Mouse (Mus musculus) neural tube, embryonic 14.5 days (tissue): Measurements from ENCODE around the gene Fn1. TPM values are rescaled to one million over a fixed set of nuclear protein-coding genes. Genes with fewer than 3 reads are reported as not detected.

Experiments
- ATAC-seq: fragments of 200-750 bp; cut with Nextera tagmentation; 2 replicates; pipeline ENCODE4 v1.8.0; 2017; ENCODE audit warnings: low read depth, mild to moderate bottlenecking, moderate TSS enrichment, moderate library complexity
- H3K27ac ChIP-seq: fragments of 300-500 bp; sonication (generic); 2 replicates; pipeline ENCODE4 v1.5.1; 2014; ENCODE audit warnings: low read depth, mild to moderate bottlenecking, control low read depth, low read length, moderate library complexity, mixed read lengths
- H3K27me3 ChIP-seq: fragments of 300-500 bp; sonication (generic); 2 replicates; pipeline ENCODE4 v1.6.1; 2014; ENCODE audit warnings: low read length; ENCODE audit not compliant: control insufficient read depth, insufficient read depth
- H3K36me3 ChIP-seq: fragments of 300-500 bp; sonication (generic); 2 replicates; pipeline ENCODE4 v1.6.1; 2014; ENCODE audit warnings: low read length, mixed read lengths; ENCODE audit not compliant: control insufficient read depth, insufficient read depth
- H3K4me1 ChIP-seq: fragments of 300-500 bp; sonication (generic); 2 replicates; pipeline ENCODE4 v1.6.1; 2014; ENCODE audit warnings: low read length; ENCODE audit not compliant: control insufficient read depth, insufficient read depth
- H3K4me2 ChIP-seq: fragments of 300-500 bp; sonication (generic); 2 replicates; pipeline ENCODE4 v1.6.1; 2014; ENCODE audit warnings: mild to moderate bottlenecking, low read depth, low read length, control low read depth
- H3K4me3 ChIP-seq: fragments of 300-500 bp; sonication (generic); 2 replicates; pipeline ENCODE4 v1.5.1; 2014; ENCODE audit warnings: low read depth, low read length, control low read depth, mixed read lengths
- H3K9ac ChIP-seq: fragments of 300-500 bp; sonication (generic); replicated peaks from 2 replicates; pipeline ENCODE4 v1.6.1; 2014; ENCODE audit warnings: low read depth, mild to moderate bottlenecking, control low read depth, low read length, mixed read lengths
- H3K9me3 ChIP-seq: fragments of 300-500 bp; sonication (generic); 2 replicates; pipeline ENCODE4 v1.6.1; 2016; ENCODE audit warnings: low read length; ENCODE audit not compliant: control insufficient read depth
- WGBS: fragments of 180-500 bp; shearing (Covaris S2); extraction: QIAGEN DNeasy Blood & Tissue Kit; methylation state at CpG from one replicate; pipeline ENCODE4 v1.1.7; 2014; 5-methylcytosine and 5-hydroxymethylcytosine counted together
- polyA plus RNA-seq: library from polyadenylated mRNA; unstranded; fragments of >200 nt; fragmentation: Nextera tagmentation; extraction: Ambion mirVana; gene quantifications from 2 replicates; pipeline ENCODE4 v1.2.1, GENCODE M21; 2014

Gene Fn1
- polyA plus RNA-seq, 1 experiment from 2014 or later: 18.5 TPM

DNA sequence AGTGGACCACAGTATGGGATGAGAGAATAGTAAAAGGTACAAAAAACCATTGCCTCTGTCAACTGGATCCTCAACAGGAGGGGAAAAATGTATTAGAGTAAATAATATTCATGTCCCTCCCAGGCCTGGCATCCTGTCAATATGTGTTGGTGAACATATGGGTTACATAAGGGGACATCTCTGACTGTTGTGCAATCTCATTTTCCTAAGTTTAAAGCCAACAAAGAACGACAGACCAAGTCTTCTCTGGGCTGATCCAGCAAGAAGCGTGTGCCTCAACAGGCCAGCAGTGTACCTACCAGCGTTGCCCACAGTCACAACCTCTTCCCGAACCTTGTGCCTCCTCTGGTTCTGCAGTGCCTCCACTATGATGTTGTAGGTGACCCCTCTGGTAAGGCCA is 57.6 kb downstream of the Fn1 start:
- H3K4me1 ChIP-seq: no peaks in the 10 kb centered on the region
- H3K9ac ChIP-seq: no peak overlapping the region
- H3K27me3 ChIP-seq: no peaks in the 10 kb centered on the region
- H3K4me3 ChIP-seq: no peak overlapping the region
- no peak for ATAC-seq
- H3K9me3 ChIP-seq: no peaks in the 10 kb centered on the region
- no peak overlapping the region for H3K4me2 ChIP-seq
- WGBS: 97% methylated on average over 4 of the region's 4 CpGs
- no peaks in the 10 kb centered on the region for H3K36me3 ChIP-seq
- H3K27ac ChIP-seq: no peak overlapping the region

GRCm38 (mm10) chr1:71594268-71594667 is 58.7 kb downstream of the Fn1 start:
- ATAC-seq: no peak
- Histone ChIP-seq H3K27ac (no peak overlapping the region), H3K4me3 (no peak overlapping the region), H3K9me3 (no peaks in the 10 kb centered on the region), H3K36me3 (no peaks in the 10 kb centered on the region), H3K4me1 (no peaks in the 10 kb centered on the region), H3K4me2 (no peak overlapping the region), H3K27me3 (no peaks in the 10 kb centered on the region), H3K9ac (no peak overlapping the region)
- 91% methylated on average over 2 of the region's 2 CpGs for WGBS

DNA sequence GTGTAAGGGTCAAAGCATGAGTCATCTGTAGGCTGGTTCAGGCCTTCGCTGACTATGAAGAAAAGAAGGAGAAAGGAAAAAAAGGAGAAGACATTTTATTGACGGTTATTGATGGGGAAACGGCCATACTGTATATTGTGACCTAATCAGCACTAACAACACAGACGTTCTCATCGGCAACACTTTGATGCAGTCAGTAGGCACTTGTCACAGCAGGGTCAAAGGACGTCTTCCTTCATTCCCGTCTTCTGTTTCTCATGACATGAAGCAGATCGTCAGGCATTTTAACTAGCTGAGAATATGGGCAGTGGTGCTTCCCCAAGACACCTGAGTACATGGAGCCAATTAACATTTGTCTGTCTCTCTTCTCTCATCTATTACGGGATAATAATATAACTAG is 59.8 kb downstream of the Fn1 start:
- ATAC-seq: no peak
- no peaks in the 10 kb centered on the region for H3K36me3 ChIP-seq
- WGBS: 88% methylated on average over 9 of the region's 9 CpGs

GRCm38 (mm10) chr1:71590038-71590437 is 63.0 kb downstream of the Fn1 start:
- H3K4me3 ChIP-seq: no peak overlapping the region
- H3K27ac ChIP-seq: no peak overlapping the region
- WGBS: 97% methylated on average over 11 of the region's 11 CpGs
- no peak overlapping the region for H3K9ac ChIP-seq
- ATAC-seq: no peak
- H3K27me3 ChIP-seq: no peaks in the 10 kb centered on the region
- H3K4me2 ChIP-seq: no peak overlapping the region
- no peaks in the 10 kb centered on the region for H3K36me3 ChIP-seq
- H3K4me1 ChIP-seq: no peaks in the 10 kb centered on the region
- no peaks in the 10 kb centered on the region for H3K9me3 ChIP-seq

More for the DNA sequence above, 59.8 kb downstream of the Fn1 start:
- Histone ChIP-seq H3K27me3 (no peaks in the 10 kb centered on the region), H3K4me3 (no peak overlapping the region), H3K27ac (no peak overlapping the region), H3K4me1 (no peaks in the 10 kb centered on the region), H3K9me3 (no peaks in the 10 kb centered on the region), H3K4me2 (no peak overlapping the region), H3K9ac (no peak overlapping the region)

DNA sequence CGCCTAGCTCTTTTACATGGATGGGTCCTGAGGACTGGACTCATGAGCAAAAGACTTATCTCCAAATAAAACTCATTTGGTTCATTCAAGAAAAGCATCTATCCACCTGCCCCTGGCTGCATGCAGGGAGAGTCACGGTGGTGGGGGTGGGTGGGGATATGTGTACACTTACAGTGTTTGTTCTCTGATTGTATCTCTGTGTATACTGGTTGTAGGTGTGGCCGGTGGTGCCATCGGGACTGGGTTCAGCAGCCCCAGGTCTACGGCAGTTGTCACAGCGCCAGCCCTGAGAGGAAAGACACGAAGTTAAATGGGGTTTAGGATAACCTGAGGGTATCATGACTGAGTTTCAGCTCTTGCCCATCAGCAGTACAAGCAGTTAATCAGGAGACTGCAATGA is 66.3 kb downstream of the Fn1 start:
- H3K9ac ChIP-seq: no peak overlapping the region
- H3K4me2 ChIP-seq: no peak overlapping the region
- 95% methylated on average over 7 of the region's 7 CpGs for WGBS
- no peaks in the 10 kb centered on the region for H3K9me3 ChIP-seq
- no peak overlapping the region for H3K4me3 ChIP-seq
- H3K36me3 ChIP-seq: no peaks in the 10 kb centered on the region
- no peaks in the 10 kb centered on the region for H3K4me1 ChIP-seq
- no peak for ATAC-seq
- no peak overlapping the region for H3K27ac ChIP-seq
- no peaks in the 10 kb centered on the region for H3K27me3 ChIP-seq

DNA sequence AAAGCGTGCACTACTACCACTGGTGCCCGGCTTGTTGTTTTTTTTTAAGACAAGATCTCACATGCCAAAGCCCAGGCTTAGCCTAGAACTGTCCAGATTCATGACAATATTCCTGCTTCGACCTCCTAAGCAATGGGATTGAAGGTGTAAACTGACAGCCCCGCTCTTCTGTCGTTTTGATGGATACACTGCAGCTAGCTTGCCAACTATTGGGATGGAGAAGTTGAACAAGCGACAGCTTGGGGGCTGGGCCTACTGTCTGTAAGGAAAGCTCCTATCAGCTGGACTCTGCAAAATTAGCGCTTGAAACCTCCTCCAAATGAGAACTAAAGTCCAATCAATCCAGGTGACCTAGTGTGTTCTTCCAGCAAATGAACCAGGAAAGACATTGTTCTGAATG is 69.1 kb downstream of the Fn1 start:
- H3K27me3 ChIP-seq: no peaks in the 10 kb centered on the region
- no peak overlapping the region for H3K4me2 ChIP-seq
- no peaks in the 10 kb centered on the region for H3K9me3 ChIP-seq
- H3K9ac ChIP-seq: no peak overlapping the region
- H3K36me3 ChIP-seq: no peaks in the 10 kb centered on the region
- H3K4me3 ChIP-seq: no peak overlapping the region
- ATAC-seq: no peak
- no peaks in the 10 kb centered on the region for H3K4me1 ChIP-seq
- no peak overlapping the region for H3K27ac ChIP-seq
- 94% methylated on average over 7 of the region's 7 CpGs for WGBS

- Histone ChIP-seq H3K4me2 (no peak overlapping the region), H3K9ac (no peak overlapping the region), H3K4me3 (no peak overlapping the region), H3K27ac (no peak overlapping the region), H3K9me3 (no peaks in the 10 kb centered on the region), H3K4me1 (no peaks in the 10 kb centered on the region), H3K36me3 (peaks cover 4% of the 10 kb centered on the region; the same call in 1 of the 2 replicates), H3K27me3 (no peaks in the 10 kb centered on the region)
- ATAC-seq: no peak
- 95% methylated on average over 8 of the region's 8 CpGs for WGBS
Measured at GRCm38 (mm10) chr1:71583302-71583701, 69.7 kb downstream of the Fn1 start.

DNA sequence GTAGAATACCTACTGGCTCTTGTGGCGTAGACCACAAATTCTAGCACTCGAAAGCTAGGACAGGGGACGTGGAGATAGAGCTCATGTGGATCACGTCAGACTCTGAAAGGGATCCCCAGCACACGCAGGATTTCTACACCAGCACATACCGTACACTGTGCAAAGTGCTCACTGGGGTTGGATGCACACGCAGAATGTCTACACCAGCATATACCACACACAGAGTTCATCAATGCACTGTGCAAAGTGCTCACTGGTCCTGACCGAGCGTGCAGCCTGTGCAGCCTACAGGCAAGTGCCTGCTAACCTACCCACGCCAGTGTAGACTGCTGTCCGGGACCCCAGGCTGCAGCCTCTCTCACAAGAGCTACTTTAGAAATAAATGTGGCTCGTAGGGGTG is 72.6 kb downstream of the Fn1 start:
- H3K27me3 ChIP-seq: no peaks in the 10 kb centered on the region
- H3K4me3 ChIP-seq: no peak overlapping the region
- ATAC-seq: no peak
- no peak overlapping the region for H3K9ac ChIP-seq
- 92% methylated on average over 12 of the region's 12 CpGs for WGBS
- no peaks in the 10 kb centered on the region for H3K4me1 ChIP-seq
- no peaks in the 10 kb centered on the region for H3K9me3 ChIP-seq
- peaks cover 28% of the 10 kb centered on the region for H3K36me3 ChIP-seq
- no peak overlapping the region for H3K4me2 ChIP-seq
- no peak overlapping the region for H3K27ac ChIP-seq

DNA sequence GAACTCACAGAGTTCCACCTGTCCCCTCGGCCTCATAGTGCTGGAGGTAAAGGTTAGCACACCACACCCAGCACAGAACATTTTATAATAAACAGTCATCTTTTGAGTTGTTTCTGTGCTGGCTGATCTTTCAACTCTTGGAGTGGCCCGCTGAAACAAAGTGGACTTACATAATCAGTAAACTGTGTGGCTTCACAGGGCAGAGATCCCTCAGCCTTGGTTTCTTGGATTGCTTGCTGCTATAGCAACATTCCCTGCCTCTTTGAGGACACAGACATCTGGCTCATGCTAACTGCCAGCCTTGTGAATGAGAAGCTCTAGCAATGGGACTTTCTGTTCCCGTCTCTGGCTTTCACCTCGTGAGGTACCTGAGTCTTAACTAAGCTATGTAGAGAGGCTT is 73.5 kb downstream of the Fn1 start:
- H3K36me3 ChIP-seq: peaks cover 28% of the 10 kb centered on the region
- 89% methylated on average over 4 of the region's 4 CpGs for WGBS

DNA sequence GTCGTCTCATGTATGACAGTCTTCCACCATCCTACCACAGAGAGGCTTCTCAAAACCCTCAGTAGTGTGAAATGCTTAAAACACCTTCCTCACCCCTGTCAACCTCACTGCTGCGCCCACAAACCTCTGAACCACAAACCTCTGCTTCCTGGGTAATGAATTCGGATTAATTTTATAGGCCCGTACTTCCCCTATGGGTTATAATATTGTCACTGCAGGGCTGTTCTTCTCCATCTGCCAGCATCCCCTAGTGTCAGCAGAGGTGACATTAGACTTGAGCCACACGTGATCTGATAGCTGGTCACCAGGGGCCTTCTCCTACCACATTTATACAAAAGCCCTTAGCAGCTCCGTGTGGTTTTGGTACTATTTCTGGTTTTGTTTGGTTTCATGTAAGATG is 76.2 kb downstream of the Fn1 start:
- no peak overlapping the region for H3K4me3 ChIP-seq

More for the DNA sequence above, 73.5 kb downstream of the Fn1 start:
- Histone ChIP-seq H3K4me2 (no peak overlapping the region), H3K27me3 (no peaks in the 10 kb centered on the region), H3K4me1 (no peaks in the 10 kb centered on the region), H3K4me3 (no peak overlapping the region), H3K27ac (no peak overlapping the region), H3K9ac (no peak overlapping the region), H3K9me3 (no peaks in the 10 kb centered on the region)
- ATAC-seq: no peak

More for the DNA sequence above, 76.2 kb downstream of the Fn1 start:
- no peak for ATAC-seq
- H3K9me3 ChIP-seq: no peaks in the 10 kb centered on the region
- 93% methylated on average over 6 of the region's 6 CpGs for WGBS
- no peak overlapping the region for H3K4me2 ChIP-seq
- peaks cover 40% of the 10 kb centered on the region for H3K36me3 ChIP-seq
- H3K9ac ChIP-seq: no peak overlapping the region
- no peaks in the 10 kb centered on the region for H3K4me1 ChIP-seq
- no peaks in the 10 kb centered on the region for H3K27me3 ChIP-seq
- H3K27ac ChIP-seq: no peak overlapping the region
